Mouse (Mus musculus) lung, adult 2 months (tissue): ENCODE measurements around the gene Sftpd. TPM values are rescaled to one million over a fixed set of nuclear protein-coding genes. Genes with fewer than 3 reads are reported as not detected.

ENCODE experiments used
- DNase-seq: peaks from one replicate; pipeline ENCODE4 v3.0.0; 2022
- H3K4me1 ChIP-seq: fragments of 200-500 bp; 2 replicates; pipeline ENCODE4 v1.6.1; 2011; ENCODE audit warnings: low read length; ENCODE audit not compliant: control insufficient read depth, insufficient read depth
- H3K4me3 ChIP-seq: fragments of 200-500 bp; replicated peaks from 2 replicates; pipeline ENCODE3; 2011; ENCODE audit warnings: low read depth, mild to moderate bottlenecking, control low read depth, low read length; ENCODE audit errors: extremely low read depth
- CTCF ChIP-seq: fragments of 200-500 bp; IDR thresholded peaks from 2 replicates; pipeline ENCODE4 v1.5.1; 2011; ENCODE audit warnings: mild to moderate bottlenecking, low read length, control low read depth; ENCODE audit not compliant: insufficient read depth
- POLR2A ChIP-seq: fragments of 200-500 bp; IDR thresholded peaks from 2 replicates; pipeline ENCODE4 v1.6.1; 2011; ENCODE audit warnings: low read depth, mild to moderate bottlenecking, control low read depth, low read length, borderline replicate concordance; ENCODE audit errors: extremely low read depth
- WGBS: fragments of 180-500 bp; shearing (Covaris S2); methylation state at CpG from one replicate; pipeline ENCODE4 v1.1.7; 2018; 5-methylcytosine and 5-hydroxymethylcytosine counted together
- polyA plus RNA-seq: library from polyadenylated mRNA; depleted of rRNA; stranded (reverse); fragments of >200 nt; gene quantifications from 2 replicates; pipeline ENCODE4 v1.2.3, GENCODE M21; 2012; rRNA removed

Gene Sftpd
- polyA plus RNA-seq, 1 experiment: 279 TPM

- H3K4me1 ChIP-seq: peaks cover 5% of the 10 kb centered on the region
- no peak for TF ChIP-seq POLR2A
- TF ChIP-seq CTCF: no peak
- no peak for DNase-seq
- H3K4me3 ChIP-seq: no peak overlapping the region
- WGBS: 59% methylated on average over 4 of the region's 4 CpGs
Observed at GRCm38 (mm10) chr14:41160076-41160475, 24.9 kb downstream of the Sftpd start.

- WGBS: 84% methylated on average over 7 of the region's 7 CpGs
- TF ChIP-seq POLR2A (no peak), CTCF (no peak)
Observed at GRCm38 (mm10) chr14:41151220-41151898, 33.6 kb downstream of the Sftpd start, which contains the start of gene Mbl1. TSS of gene Mbl1 (plus strand) at chr14:41151458.

GRCm38 (mm10) chr14:41147356-41147755 lies 37.6 kb downstream of the Sftpd start:
- Histone ChIP-seq H3K4me3 (no peak overlapping the region), H3K4me1 (peaks cover 2% of the 10 kb centered on the region; the same call in 1 of the 2 replicates)
- TF ChIP-seq CTCF (no peak), POLR2A (no peak)
- WGBS: 51% methylated on average over 2 of the region's 2 CpGs
- peak; percentile 58 for DNase-seq

More at GRCm38 (mm10) chr14:41151220-41151898, 33.6 kb downstream of the Sftpd start, which contains the start of gene Mbl1:
- H3K4me3 ChIP-seq: no peak within 1 kb of the TSS
- no peak for DNase-seq
- H3K4me1 ChIP-seq: no peaks in the 10 kb centered on the region

GRCm38 (mm10) chr14:41146922-41147321 lies 38.0 kb downstream of the Sftpd start:
- TF ChIP-seq POLR2A (no peak), CTCF (no peak)
- H3K4me3 ChIP-seq: no peak overlapping the region
- peaks cover 2% of the 10 kb centered on the region; the same call in 1 of the 2 replicates for H3K4me1 ChIP-seq
- 58% methylated on average over 3 of the region's 3 CpGs for WGBS
- peak; percentile 27 for DNase-seq

- Histone ChIP-seq H3K4me3 (no peak overlapping the region), H3K4me1 (peaks cover 2% of the 10 kb centered on the region; the same call in 1 of the 2 replicates)
- TF ChIP-seq POLR2A (no peak), CTCF (no peak)
- DNase-seq: peak; percentile 36
- WGBS: 41% methylated on average over 6 of the region's 6 CpGs
Observed at GRCm38 (mm10) chr14:41146035-41146434, 38.9 kb downstream of the Sftpd start.

- Histone ChIP-seq H3K4me1 (peaks cover under 1% of the 10 kb centered on the region; the same call in 1 of the 2 replicates), H3K4me3 (no peak overlapping the region)
- no peak for DNase-seq
- 72% methylated on average over 1 of the region's 1 CpGs for WGBS
- TF ChIP-seq POLR2A: no peak
- no peak for TF ChIP-seq CTCF
Observed at GRCm38 (mm10) chr14:41140686-41141085, 44.3 kb downstream of the Sftpd start.

GRCm38 (mm10) chr14:41137006-41137405 lies 47.9 kb downstream of the Sftpd start:
- TF ChIP-seq CTCF (no peak), POLR2A (no peak)
- H3K4me1 ChIP-seq: no peaks in the 10 kb centered on the region
- peak; percentile 25 for DNase-seq
- H3K4me3 ChIP-seq: no peak overlapping the region

- Histone ChIP-seq H3K4me1 (no peaks in the 10 kb centered on the region), H3K4me3 (peak within 1 kb of the TSS; percentile 40)
- TF ChIP-seq POLR2A (peak; percentile 98; the same call in 1 of the 2 replicates), CTCF (no peak)
- DNase-seq: peak; percentile 58
- 47% methylated on average over 7 of the region's 7 CpGs for WGBS
Observed at GRCm38 (mm10) chr14:41131540-41131939, 53.4 kb downstream of the Sftpd start, which contains the start of gene Sftpa1. TSS of gene Sftpa1 (plus strand) at chr14:41131782.

- peak; percentile 50 for DNase-seq
- Histone ChIP-seq H3K4me1 (no peaks in the 10 kb centered on the region), H3K4me3 (no peak overlapping the region)
- 11% methylated on average over 4 of the region's 4 CpGs for WGBS
- TF ChIP-seq CTCF (no peak), POLR2A (no peak)
Observed at GRCm38 (mm10) chr14:41127997-41128396, 57.0 kb downstream of the Sftpd start.

- no peak for TF ChIP-seq CTCF
- TF ChIP-seq POLR2A: no peak
- DNase-seq: no peak
- Histone ChIP-seq H3K4me1 (no peaks in the 10 kb centered on the region), H3K4me3 (no peak overlapping the region)
- 81% methylated on average over 5 of the region's 5 CpGs for WGBS
Observed at GRCm38 (mm10) chr14:41124683-41125082, 60.3 kb downstream of the Sftpd start.

Other genes starting within 250 kb of the Sftpd start
- gene Tspan14, start 218.3 kb downstream of the Sftpd start, polyA plus RNA-seq: 82.2 and 94.2 TPM in 2 replicates
- gene Fam213a, start 171.4 kb downstream of the Sftpd start, polyA plus RNA-seq: 12.6 and 12.8 TPM in 2 replicates
- gene Dydc2, start 115.9 kb downstream of the Sftpd start, polyA plus RNA-seq: 0.15 TPM in 1 of 2 replicates, not detected in the other
- gene Dydc1, start 112.2 kb downstream of the Sftpd start, polyA plus RNA-seq: 0.16 and 0.19 TPM in 2 replicates
- gene Mat1a, start 80.1 kb downstream of the Sftpd start, polyA plus RNA-seq: 3.5 and 6.0 TPM in 2 replicates
- 1,111 and 1,268 TPM in 2 replicates for gene Sftpa1, start 53.4 kb downstream of the Sftpd start, polyA plus RNA-seq
- 0.66 and 0.67 TPM in 2 replicates for gene Mbl1, start 33.7 kb downstream of the Sftpd start, polyA plus RNA-seq
- not detected in 2 replicates for gene Gm2832, start 93.7 kb upstream of the Sftpd start, polyA plus RNA-seq
- not detected in 2 replicates for gene Gm5798, start 163.5 kb upstream of the Sftpd start, polyA plus RNA-seq
- not detected in 2 replicates for gene Gm7945, start 201.2 kb upstream of the Sftpd start, polyA plus RNA-seq
- gene Gm6482, start 223.1 kb upstream of the Sftpd start, polyA plus RNA-seq: not detected in 2 replicates